Mouse (Mus musculus) forebrain, embryonic 10.5 days (tissue): ENCODE results near the gene Igf1r. TPM values are rescaled to one million over a fixed set of nuclear protein-coding genes. Genes with fewer than 3 reads are reported as not detected.
A peak's percentile ranks its signal among the peaks of the same experiment; 100 is the strongest.

ENCODE experiments used
- DNase-seq: peaks from one replicate; pipeline ENCODE4 v3.0.0-alpha.2; 2017; ENCODE audit warnings: low spot score; ENCODE audit errors: extremely low spot score
- H3K27ac ChIP-seq: fragments of 300-500 bp; sonication (generic); 2 replicates; pipeline ENCODE4 v1.5.1; 2016; ENCODE audit warnings: mild to moderate bottlenecking
- H3K27me3 ChIP-seq: fragments of 300-500 bp; sonication (generic); 2 replicates; pipeline ENCODE4 v1.6.1; 2016; ENCODE audit warnings: mild to moderate bottlenecking; ENCODE audit not compliant: poor library complexity, severe bottlenecking
- H3K36me3 ChIP-seq: fragments of 300-500 bp; sonication (generic); replicated peaks from 2 replicates; pipeline ENCODE4 v1.6.1; 2016; ENCODE audit warnings: mild to moderate bottlenecking, moderate library complexity
- H3K4me1 ChIP-seq: fragments of 300-500 bp; sonication (generic); 2 replicates; pipeline ENCODE4 v1.6.1; 2016
- H3K4me3 ChIP-seq: fragments of 300-500 bp; sonication (generic); 2 replicates; pipeline ENCODE4 v1.5.1; 2016; ENCODE audit warnings: mild to moderate bottlenecking, moderate library complexity
- H3K9me3 ChIP-seq: fragments of 300-500 bp; sonication (generic); 2 replicates; pipeline ENCODE4 v1.6.1; 2016; ENCODE audit warnings: mild to moderate bottlenecking, moderate library complexity
- WGBS: fragments of 180-500 bp; shearing (Covaris S2); methylation state at CpG from one replicate; pipeline ENCODE4 v1.1.7; 2016; 5-methylcytosine and 5-hydroxymethylcytosine counted together
- polyA plus RNA-seq: library from polyadenylated mRNA; unstranded; fragments of >200 nt; fragmentation: Nextera tagmentation; extraction: Ambion mirVana; gene quantifications from 2 replicates; pipeline ENCODE4 v1.2.1, GENCODE M21; 2016

The Igf1r gene
- polyA plus RNA-seq, 1 experiment from 2014 or later: 20.8 TPM

- Histone ChIP-seq H3K36me3 (no peaks in the 10 kb centered on the region), H3K4me3 (no peak overlapping the region), H3K4me1 (peaks cover 20% of the 10 kb centered on the region), H3K27me3 (peaks cover 23% of the 10 kb centered on the region), H3K27ac (no peak overlapping the region), H3K9me3 (no peaks in the 10 kb centered on the region)
- no peak for DNase-seq
- WGBS: 86% methylated on average over 1 of the region's 1 CpGs
These were observed 5.7 kb upstream of the Igf1r start for GRCm38 (mm10) chr7:67946901-67947300.

- Histone ChIP-seq H3K36me3 (no peaks in the 10 kb centered on the region), H3K27ac (peak overlapping the region; percentile 100), H3K27me3 (peaks cover 23% of the 10 kb centered on the region), H3K4me1 (peaks cover 42% of the 10 kb centered on the region), H3K9me3 (no peaks in the 10 kb centered on the region), H3K4me3 (peak overlapping the region; percentile 97)
- DNase-seq: no peak
- WGBS: under 1% methylated on average over 24 of the region's 24 CpGs
These were observed 2.2 kb upstream of the Igf1r start for GRCm38 (mm10) chr7:67950346-67950814.

- DNase-seq: peak; percentile 87
- Histone ChIP-seq H3K27me3 (peaks cover 23% of the 10 kb centered on the region), H3K4me3 (peak overlapping the region; percentile 97), H3K9me3 (no peaks in the 10 kb centered on the region), H3K36me3 (no peaks in the 10 kb centered on the region), H3K27ac (peak overlapping the region; percentile 100), H3K4me1 (peaks cover 48% of the 10 kb centered on the region)
- under 1% methylated on average over 70 of the region's 71 CpGs for WGBS
These were observed 1.7 kb upstream of the Igf1r start for GRCm38 (mm10) chr7:67950815-67951531.

GRCm38 (mm10) chr7:67951532-67952035 is 1.0 kb upstream of the Igf1r start:
- WGBS: under 1% methylated on average over 58 of the region's 73 CpGs
- Histone ChIP-seq H3K27ac (peak overlapping the region; percentile 100), H3K9me3 (no peaks in the 10 kb centered on the region), H3K4me1 (peaks cover 54% of the 10 kb centered on the region), H3K4me3 (peak overlapping the region; percentile 97), H3K27me3 (peaks cover 21% of the 10 kb centered on the region), H3K36me3 (no peaks in the 10 kb centered on the region)
- peak; percentile 92 for DNase-seq

- peak; percentile 85 for DNase-seq
- Histone ChIP-seq H3K4me3 (peak overlapping the region; percentile 97), H3K36me3 (no peaks in the 10 kb centered on the region), H3K4me1 (peaks cover 58% of the 10 kb centered on the region), H3K27ac (peak overlapping the region; percentile 100), H3K9me3 (no peaks in the 10 kb centered on the region), H3K27me3 (peaks cover 15% of the 10 kb centered on the region)
- under 1% methylated on average over 81 of the region's 91 CpGs for WGBS
These were observed 468 bp upstream of the Igf1r start for GRCm38 (mm10) chr7:67952036-67952681.

GRCm38 (mm10) chr7:67953764-67954242 is 1.2 kb downstream of the Igf1r start:
- peak overlapping the region; percentile 100 for H3K27ac ChIP-seq
- peak; percentile 48 for DNase-seq
- peaks cover 74% of the 10 kb centered on the region for H3K4me1 ChIP-seq
- peak overlapping the region; percentile 97 for H3K4me3 ChIP-seq
- no peaks in the 10 kb centered on the region for H3K36me3 ChIP-seq
- H3K9me3 ChIP-seq: no peaks in the 10 kb centered on the region
- under 1% methylated on average over 23 of the region's 23 CpGs for WGBS
- H3K27me3 ChIP-seq: peaks cover 8% of the 10 kb centered on the region

GRCm38 (mm10) chr7:67954591-67955185 is 2.1 kb downstream of the Igf1r start:
- WGBS: 3% methylated on average over 10 of the region's 10 CpGs
- peak; percentile 29 for DNase-seq
- peaks cover 80% of the 10 kb centered on the region for H3K4me1 ChIP-seq
- no peaks in the 10 kb centered on the region for H3K36me3 ChIP-seq
- no peaks in the 10 kb centered on the region for H3K27me3 ChIP-seq
- H3K9me3 ChIP-seq: no peaks in the 10 kb centered on the region
- peak overlapping the region; percentile 97 for H3K4me3 ChIP-seq
- peak overlapping the region; percentile 100 for H3K27ac ChIP-seq

GRCm38 (mm10) chr7:67955276-67955675 is 2.6 kb downstream of the Igf1r start:
- no peaks in the 10 kb centered on the region for H3K9me3 ChIP-seq
- 46% methylated on average over 5 of the region's 5 CpGs for WGBS
- no peaks in the 10 kb centered on the region for H3K36me3 ChIP-seq
- DNase-seq: no peak
- no peaks in the 10 kb centered on the region for H3K27me3 ChIP-seq
- H3K4me1 ChIP-seq: peaks cover 80% of the 10 kb centered on the region
- peak overlapping the region; percentile 100 for H3K27ac ChIP-seq
- H3K4me3 ChIP-seq: peak overlapping the region; percentile 97

GRCm38 (mm10) chr7:67957376-67957775 is 4.7 kb downstream of the Igf1r start:
- Histone ChIP-seq H3K4me1 (peaks cover 91% of the 10 kb centered on the region), H3K4me3 (no peak overlapping the region), H3K27me3 (no peaks in the 10 kb centered on the region), H3K9me3 (no peaks in the 10 kb centered on the region), H3K27ac (no peak overlapping the region), H3K36me3 (no peaks in the 10 kb centered on the region)
- DNase-seq: no peak
- WGBS: 70% methylated on average over 6 of the region's 6 CpGs

GRCm38 (mm10) chr7:67958045-67958444 is 5.4 kb downstream of the Igf1r start:
- Histone ChIP-seq H3K4me1 (peaks cover 90% of the 10 kb centered on the region), H3K27ac (no peak overlapping the region), H3K9me3 (no peaks in the 10 kb centered on the region), H3K36me3 (no peaks in the 10 kb centered on the region), H3K4me3 (no peak overlapping the region), H3K27me3 (no peaks in the 10 kb centered on the region)
- no peak for DNase-seq
- WGBS: 84% methylated on average over 18 of the region's 18 CpGs

- no peak overlapping the region for H3K4me3 ChIP-seq
- peaks cover 74% of the 10 kb centered on the region for H3K4me1 ChIP-seq
- H3K27me3 ChIP-seq: no peaks in the 10 kb centered on the region
- WGBS: 65% methylated on average over 9 of the region's 9 CpGs
- no peak for DNase-seq
- no peak overlapping the region for H3K27ac ChIP-seq
- no peaks in the 10 kb centered on the region for H3K9me3 ChIP-seq
- no peaks in the 10 kb centered on the region for H3K36me3 ChIP-seq
These were observed 8.1 kb downstream of the Igf1r start for GRCm38 (mm10) chr7:67960701-67961100.

GRCm38 (mm10) chr7:67961567-67962267 is 9.1 kb downstream of the Igf1r start:
- peak; percentile 81 for DNase-seq
- no peak overlapping the region for H3K27ac ChIP-seq
- H3K9me3 ChIP-seq: no peaks in the 10 kb centered on the region
- H3K4me3 ChIP-seq: no peak overlapping the region
- no peaks in the 10 kb centered on the region for H3K27me3 ChIP-seq
- peaks cover 73% of the 10 kb centered on the region for H3K4me1 ChIP-seq
- H3K36me3 ChIP-seq: peaks cover 2% of the 10 kb centered on the region; the same call in 1 of the 2 replicates
- WGBS: 10% methylated on average over 14 of the region's 14 CpGs
